Comparison of ENCODE assay signal across 20 mouse cellular contexts in the genomic region with DNA sequence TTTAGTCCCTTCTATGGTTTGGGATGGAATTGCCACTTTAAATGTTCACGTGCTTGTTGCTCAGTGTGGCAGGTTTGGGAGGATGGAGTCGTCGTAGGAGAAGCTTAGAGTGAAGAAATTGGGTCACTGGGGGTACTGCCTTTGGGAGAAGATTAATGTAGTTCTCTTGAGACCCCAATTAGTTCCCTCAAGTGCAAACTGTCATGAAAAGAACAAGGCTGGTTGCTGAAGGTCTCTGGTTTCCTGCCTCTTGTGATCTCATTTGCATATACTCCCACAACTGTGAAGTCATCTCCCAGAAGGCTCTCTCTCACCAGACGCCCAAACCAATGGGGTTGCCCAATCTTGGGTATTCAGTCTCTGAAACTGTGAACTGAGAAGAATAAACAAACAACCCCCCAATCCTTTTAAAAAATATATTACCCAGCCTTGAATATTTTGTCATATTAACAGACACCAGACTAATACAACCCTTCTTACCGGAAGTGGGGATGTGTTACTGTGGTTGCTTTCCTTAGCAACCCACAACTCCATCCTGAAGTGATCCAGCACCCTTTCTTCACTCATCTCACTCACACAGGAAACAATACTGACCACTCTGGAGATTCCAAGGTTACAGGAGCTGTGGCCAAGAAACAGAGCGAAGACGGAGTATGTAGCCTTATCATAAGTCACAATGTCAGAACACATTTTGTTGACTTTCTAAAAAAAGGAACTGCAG.
DNase-seq lines count a peak whose midpoint lies in the region; ATAC-seq lines count a peak whose summit lies in the region.
"Had no signal": no experiment of that assay in that cellular context is flagged by ENCODE, and none has a peak within 500 bp of the region (broad histone marks: within the 10 kb centered on the region; RNA-seq: fewer than 3 reads in every experiment).

No protein-coding gene starts in this region.

- H3K36me3 ChIP-seq in kidney, embryonic 14.5 days (ENCODE audit: control insufficient read depth, insufficient read depth, low read length) = no peaks in the 10 kb centered on the region
- no peaks in the 10 kb centered on the region for H3K36me3 ChIP-seq in forebrain, embryonic 10.5 days (replicated peaks)
- H3K36me3 ChIP-seq: heart, embryonic 15.5 days; liver, embryonic 12.5 days; midbrain, embryonic 10.5 days had no signal

- no peak for DNase-seq in kidney, adult 11 months
- DNase-seq in thymus, postnatal 25 days = peak; percentile 4
- DNase-seq in thymus, postnatal 10 days (ENCODE audit: low spot score in 2 of 2) = no peak
- no peak for DNase-seq in forebrain, embryonic 10.5 days (ENCODE audit: extremely low spot score, low spot score)
- DNase-seq in right cerebral cortex, adult 18-20 months = no peak
- DNase-seq: adrenal gland, postnatal 25 days; cerebellum, adult 11-12 months; cerebellum, postnatal 25 days; gastrocnemius, postnatal 10 days; kidney, adult 2 months; lung, adult 2 months; lung, postnatal 36 days had no signal

- ATAC-seq in kidney, embryonic 14.5 days (ENCODE audit: low FRiP score, low TSS enrichment) = no peak
- ATAC-seq in megakaryocyte, adult 5-6 weeks (ENCODE audit: poor library complexity, severe bottlenecking) = peak; percentile 45; the same call in 1 of the 2 replicates
- ATAC-seq: activated CD4-positive, CD25-positive, alpha-beta regulatory T cell, adult 4 months; forebrain, embryonic 13.5 days; hindbrain, embryonic 16.5 days; liver, embryonic 12.5 days had no signal

- 57% methylated on average over 7 of the region's 7 CpGs for WGBS in kidney, embryonic 14.5 days
- 78% methylated on average over 7 of the region's 7 CpGs for WGBS in forebrain, embryonic 10.5 days

- H3K4me1 ChIP-seq in kidney, embryonic 14.5 days (ENCODE audit: control insufficient read depth, insufficient read depth, low read length) = no peaks in the 10 kb centered on the region
- no peaks in the 10 kb centered on the region for H3K4me1 ChIP-seq in forebrain, embryonic 10.5 days
- H3K4me1 ChIP-seq: forebrain, embryonic 13.5 days; heart, embryonic 15.5 days; liver, embryonic 12.5 days; midbrain, embryonic 10.5 days had no signal

- no peak overlapping the region for H3K4me2 ChIP-seq in kidney, embryonic 14.5 days (replicated peaks; ENCODE audit: low read depth, low read length)
- H3K4me2 ChIP-seq: forebrain, embryonic 13.5 days; heart, embryonic 15.5 days; liver, embryonic 12.5 days had no signal

- H3K9ac ChIP-seq in kidney, embryonic 14.5 days (ENCODE audit: low read depth, low read length) = no peak overlapping the region
- H3K9ac ChIP-seq: forebrain, embryonic 13.5 days; heart, embryonic 15.5 days; liver, embryonic 12.5 days had no signal

- peak overlapping the region; percentile 5; the same call in 1 of the 2 replicates for H3K27ac ChIP-seq in kidney, embryonic 14.5 days (ENCODE audit: low read depth, low read length)
- no peak overlapping the region for H3K27ac ChIP-seq in forebrain, embryonic 10.5 days
- H3K27ac ChIP-seq: forebrain, embryonic 13.5 days; heart, embryonic 15.5 days; liver, embryonic 12.5 days; midbrain, embryonic 10.5 days had no signal

- no peaks in the 10 kb centered on the region for H3K27me3 ChIP-seq in kidney, embryonic 14.5 days (ENCODE audit: control insufficient read depth, insufficient read depth, low read length)
- H3K27me3 ChIP-seq in forebrain, embryonic 10.5 days (ENCODE audit: poor library complexity, severe bottlenecking) = no peaks in the 10 kb centered on the region
- H3K27me3 ChIP-seq: forebrain, embryonic 13.5 days; heart, embryonic 15.5 days; liver, embryonic 12.5 days had no signal

- H3K4me3 ChIP-seq in kidney, embryonic 14.5 days (ENCODE audit: low read length) = no peak overlapping the region
- no peak overlapping the region for H3K4me3 ChIP-seq in forebrain, embryonic 10.5 days
- H3K4me3 ChIP-seq: forebrain, embryonic 13.5 days; heart, embryonic 15.5 days; liver, embryonic 12.5 days; midbrain, embryonic 10.5 days had no signal

- H3K9me3 ChIP-seq in kidney, embryonic 14.5 days (ENCODE audit: control insufficient read depth, low read length) = no peaks in the 10 kb centered on the region
- H3K9me3 ChIP-seq in forebrain, embryonic 10.5 days = no peaks in the 10 kb centered on the region
- H3K9me3 ChIP-seq: forebrain, embryonic 13.5 days; heart, embryonic 15.5 days; liver, embryonic 12.5 days; midbrain, embryonic 10.5 days had no signal
